Mouse (Mus musculus): ENCODE measurements around the gene Hoxc8.

Gene Hoxc8

GRCm38 (mm10) chr15:102965003-102965891, 25.2 kb upstream of the Hoxc8 start:
- DNase-seq, result no peak

DNA sequence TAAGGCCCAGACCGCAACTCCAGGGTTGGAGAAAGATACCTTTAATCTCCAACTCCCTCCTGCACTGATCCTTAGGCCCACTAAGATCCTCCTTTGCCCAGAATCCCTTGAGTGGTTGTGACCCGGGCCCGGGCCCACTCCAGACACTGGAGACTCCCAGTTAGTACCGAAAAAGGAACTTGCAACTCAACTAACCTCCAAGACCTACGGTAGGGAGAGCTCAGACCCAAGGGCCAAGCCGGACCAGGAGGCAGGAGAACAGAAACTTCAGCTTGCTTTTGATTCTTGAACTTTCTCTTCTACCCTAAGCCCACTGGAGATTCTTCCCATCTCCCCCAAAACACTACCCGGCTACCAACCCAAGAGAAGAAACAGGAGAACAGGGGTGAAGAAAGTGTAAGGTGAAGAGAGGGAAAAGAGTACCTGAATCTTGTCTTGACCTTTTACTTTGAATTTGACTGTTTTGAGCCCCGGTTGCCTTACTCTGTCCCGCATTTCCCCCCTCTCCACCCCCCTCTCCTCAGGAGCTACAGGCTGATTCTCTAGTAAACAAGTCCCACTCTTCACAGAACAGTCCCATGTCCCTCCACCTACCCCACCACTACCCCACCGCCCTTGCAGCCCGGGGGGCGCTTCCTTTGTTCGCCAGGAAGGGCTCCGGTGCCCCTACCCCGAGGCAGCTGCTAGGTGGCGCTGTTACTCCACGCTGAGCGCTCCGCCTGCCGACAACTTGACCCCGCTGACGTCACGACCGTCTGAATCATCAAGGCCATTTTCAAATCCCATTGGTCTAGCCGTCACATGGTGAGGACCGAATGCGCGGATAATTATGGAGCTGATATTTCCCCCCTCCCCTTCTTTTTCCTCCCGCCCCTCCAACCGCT, 24.3 kb upstream of the Hoxc8 start:
- peak; percentile 22 to 28 for DNase-seq

DNA sequence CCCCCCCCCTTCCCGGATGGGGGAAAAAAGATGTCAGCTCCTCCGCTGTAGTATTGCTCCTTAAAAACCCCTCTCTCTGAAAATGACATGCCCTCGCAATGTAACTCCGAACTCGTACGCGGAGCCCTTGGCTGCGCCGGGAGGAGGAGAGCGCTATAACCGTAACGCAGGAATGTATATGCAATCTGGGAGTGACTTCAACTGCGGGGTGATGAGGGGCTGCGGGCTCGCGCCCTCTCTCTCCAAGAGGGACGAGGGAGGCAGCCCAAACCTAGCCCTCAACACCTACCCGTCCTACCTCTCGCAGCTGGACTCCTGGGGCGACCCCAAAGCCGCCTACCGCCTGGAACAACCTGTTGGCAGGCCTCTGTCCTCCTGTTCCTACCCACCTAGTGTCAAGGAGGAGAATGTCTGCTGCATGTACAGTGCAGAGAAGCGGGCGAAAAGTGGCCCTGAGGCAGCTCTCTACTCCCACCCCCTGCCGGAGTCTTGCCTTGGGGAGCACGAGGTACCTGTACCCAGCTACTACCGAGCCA, 23.6 kb upstream of the Hoxc8 start, which contains the start of gene Hoxc10:
Gene Hoxc10, plus strand, starts transcription at position 21 of the 536 bp plus-strand sequence.
- DNase-seq, result no peak

DNA sequence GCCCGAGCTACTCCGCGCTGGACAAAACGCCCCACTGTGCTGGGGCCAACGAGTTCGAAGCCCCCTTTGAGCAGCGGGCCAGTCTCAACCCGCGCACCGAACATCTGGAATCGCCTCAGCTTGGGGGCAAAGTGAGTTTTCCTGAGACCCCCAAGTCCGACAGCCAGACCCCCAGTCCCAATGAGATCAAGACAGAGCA, 23.2 kb upstream of the Hoxc8 start, which contains the start of gene Hoxc5:
Gene Hoxc5, plus strand, starts transcription at position 132 of the 199 bp plus-strand sequence.
- DNase-seq, result no peak

GRCm38 (mm10) chr15:102967511-102968397, 22.7 kb upstream of the Hoxc8 start:
- DNase-seq, result no peak

- DNase-seq, result no peak
Observed at GRCm38 (mm10) chr15:102969296-102969695, 21.1 kb upstream of the Hoxc8 start.

GRCm38 (mm10) chr15:102970740-102971139, 19.7 kb upstream of the Hoxc8 start:
- DNase-seq, result no peak

DNA sequence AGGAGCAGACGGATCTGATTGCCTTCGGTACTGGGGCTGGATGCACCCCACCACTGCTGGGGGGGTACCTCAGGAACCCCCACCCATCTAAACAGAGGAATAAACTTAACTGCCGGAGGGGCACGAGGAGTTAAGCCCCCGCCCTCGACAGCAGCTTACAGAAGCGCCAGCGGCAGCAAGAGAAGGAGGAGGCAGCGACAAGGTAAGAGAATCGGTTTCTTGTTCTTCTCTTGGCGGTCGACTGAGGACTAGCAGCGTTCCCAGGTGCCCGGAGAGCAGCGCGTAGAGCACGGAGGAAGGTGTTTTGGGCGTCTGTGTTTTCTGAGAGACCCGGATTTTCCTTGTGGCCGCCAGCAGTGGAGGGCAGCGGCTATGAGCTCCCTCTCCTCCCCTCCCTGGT, 18.2 kb upstream of the Hoxc8 start:
- DNase-seq, result no peak

DNA sequence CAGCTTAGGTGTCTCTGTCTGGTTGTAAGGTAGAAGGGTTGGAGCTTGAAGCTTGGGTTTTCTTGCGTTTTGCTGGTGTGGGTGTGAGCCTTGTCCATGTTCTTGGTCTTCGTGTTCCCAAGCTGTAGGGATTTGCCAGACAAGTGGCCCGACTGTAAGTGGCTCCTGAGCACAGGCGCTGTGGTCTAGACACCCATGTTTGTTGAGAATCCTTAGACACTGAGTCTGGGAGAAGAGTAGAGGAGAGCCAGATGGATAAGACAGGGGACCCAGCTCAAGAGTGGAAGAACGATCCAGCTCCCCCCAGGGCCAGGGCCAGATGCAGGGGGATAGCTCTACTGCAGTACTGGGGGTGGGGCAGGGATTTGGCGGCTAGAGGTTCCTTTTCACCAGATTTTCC, 17.7 kb upstream of the Hoxc8 start:
- DNase-seq, result no peak

- DNase-seq, result no peak
Observed at GRCm38 (mm10) chr15:102975034-102975433, 15.4 kb upstream of the Hoxc8 start.

GRCm38 (mm10) chr15:102975688-102976111, 14.7 kb upstream of the Hoxc8 start:
- DNase-seq, result no peak

- no peak for DNase-seq
Observed at GRCm38 (mm10) chr15:102976171-102976570, 14.2 kb upstream of the Hoxc8 start, which contains the start of gene Hoxc9. Gene Hoxc9 (plus strand): TSS chr15:102976439.

DNA sequence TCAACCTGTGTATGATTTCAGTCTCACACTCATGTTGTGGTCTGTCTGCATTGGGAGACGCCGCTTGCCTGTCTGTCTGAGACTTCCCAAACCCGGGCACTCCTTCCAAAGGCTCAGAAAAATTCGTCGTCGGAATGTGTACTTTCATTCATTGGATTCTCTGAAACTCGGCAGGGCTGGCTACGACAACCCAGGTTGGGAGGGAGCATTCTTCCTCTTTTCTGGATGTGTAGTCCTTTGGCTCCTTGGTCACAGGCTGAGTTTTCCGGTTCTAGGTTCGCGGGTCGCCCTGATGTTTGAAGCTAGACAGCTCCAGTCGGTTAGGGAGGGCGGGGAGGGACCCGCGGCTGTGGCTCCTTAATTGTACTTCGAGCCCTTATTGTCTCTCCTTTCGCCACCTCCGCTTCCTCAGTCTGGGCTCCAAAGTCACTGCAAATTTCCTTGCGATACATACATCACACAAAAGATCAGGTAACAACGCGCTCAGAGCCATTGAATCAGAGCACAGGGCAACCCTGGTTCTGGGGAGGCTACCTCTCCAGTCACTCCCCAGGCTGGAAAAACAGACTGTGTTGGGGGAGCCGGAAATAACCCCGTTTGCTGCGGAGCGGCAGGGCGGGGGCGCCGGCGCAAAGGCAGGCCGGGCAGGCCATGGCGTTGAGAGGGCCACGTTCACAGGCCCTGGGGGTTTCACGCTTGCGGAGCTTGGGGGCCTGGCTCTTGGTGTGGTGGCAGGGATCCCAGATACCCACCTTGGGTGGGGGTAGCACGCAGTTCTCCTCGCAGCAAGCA, 13.6 kb upstream of the Hoxc8 start:
- DNase-seq, result no peak

DNA sequence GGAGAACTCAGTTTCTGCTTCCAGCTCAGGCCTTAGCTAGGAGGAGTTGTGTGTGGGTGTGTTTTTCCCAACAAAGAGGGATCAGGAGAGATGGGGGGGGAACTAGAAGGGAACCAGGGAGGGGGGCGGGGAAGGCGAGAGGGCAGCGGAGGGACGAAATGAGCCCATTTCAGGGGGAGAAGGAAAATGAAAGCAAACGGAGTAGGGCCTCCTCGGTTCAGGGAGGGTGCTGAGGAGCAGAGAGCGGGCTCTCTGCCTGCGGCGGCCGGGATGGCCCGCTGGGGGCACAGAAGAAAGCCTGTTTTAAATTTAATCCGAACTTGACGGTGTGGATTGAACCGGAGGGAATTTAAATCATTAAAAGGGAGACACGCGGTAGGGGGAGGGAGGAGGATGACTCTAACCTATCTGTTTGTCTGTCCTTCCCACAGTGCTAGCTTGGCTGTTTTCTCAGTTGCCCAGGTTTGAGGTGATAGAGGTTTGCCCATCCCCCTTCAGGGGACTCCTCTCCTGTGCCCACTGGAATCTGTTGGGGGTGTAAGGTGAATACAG, 12.9 kb upstream of the Hoxc8 start:
- DNase-seq, result no peak

- DNase-seq, result no peak
Observed at GRCm38 (mm10) chr15:102978615-102979515, 11.5 kb upstream of the Hoxc8 start.

- DNase-seq, result no peak
Observed at GRCm38 (mm10) chr15:102979936-102980335, 10.5 kb upstream of the Hoxc8 start.

GRCm38 (mm10) chr15:102980352-102980751, 10.1 kb upstream of the Hoxc8 start:
- no peak for DNase-seq

GRCm38 (mm10) chr15:102980912-102981311, 9.5 kb upstream of the Hoxc8 start:
- no peak for DNase-seq

DNA sequence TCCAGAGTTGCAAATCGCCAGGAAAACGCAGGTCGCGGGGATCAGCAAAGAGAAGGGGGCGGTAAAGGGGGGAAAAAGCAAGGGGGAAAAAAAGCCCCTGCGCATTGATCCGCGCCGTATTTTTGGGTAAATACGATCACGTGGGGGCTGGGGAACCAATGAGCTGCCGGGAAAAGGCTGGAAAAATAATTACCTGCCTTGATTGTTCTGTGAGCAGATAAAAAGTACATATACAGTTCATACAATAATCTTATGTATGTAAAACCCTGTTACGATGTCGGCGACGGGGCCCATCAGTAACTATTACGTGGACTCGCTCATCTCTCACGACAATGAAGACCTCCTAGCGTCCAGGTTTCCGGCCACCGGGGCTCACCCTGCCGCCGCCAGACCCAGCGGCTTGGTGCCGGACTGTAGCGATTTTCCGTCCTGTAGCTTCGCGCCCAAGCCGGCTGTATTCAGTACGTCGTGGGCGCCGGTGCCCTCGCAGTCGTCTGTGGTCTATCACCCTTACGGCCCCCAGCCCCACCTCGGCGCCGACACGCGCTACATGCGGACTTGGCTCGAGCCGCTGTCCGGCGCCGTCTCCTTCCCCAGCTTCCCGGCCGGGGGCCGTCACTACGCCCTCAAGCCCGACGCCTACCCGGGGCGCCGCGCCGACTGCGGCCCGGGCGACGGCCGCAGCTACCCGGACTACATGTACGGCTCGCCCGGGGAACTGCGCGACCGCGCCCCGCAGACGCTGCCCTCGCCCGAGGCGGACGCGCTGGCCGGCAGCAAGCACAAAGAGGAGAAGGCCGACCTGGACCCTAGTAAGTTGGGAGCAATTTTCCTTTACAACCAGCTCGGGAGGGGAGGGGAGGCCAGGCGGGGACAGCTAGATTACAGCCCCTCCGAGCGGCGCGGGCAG, 8.8 kb upstream of the Hoxc8 start:
- no peak for DNase-seq

All from thymus, adult 18-20 months (tissue).